Mouse (Mus musculus) hematopoietic stem cell, adult 5-6 weeks (primary cell): ENCODE measurements around the gene Bcas1. TPM values are rescaled to one million over a fixed set of nuclear protein-coding genes. Genes with fewer than 3 reads are reported as not detected.

ENCODE experiments used
- ATAC-seq, 2 experiments: fragments of 125-278 bp in 1 of 2; replicated peaks in 1 of 2; 2 replicates each; pipeline ENCODE4 v1.8.0; 2016 to 2017; ENCODE audit warnings: inconsistent platforms in 2 of 2, mild to moderate bottlenecking in 2 of 2, moderate number of reproducible peaks in 2 of 2, low read depth in 1 of 2, moderate TSS enrichment in 1 of 2; ENCODE audit not compliant: low FRiP score in 2 of 2, poor library complexity in 2 of 2, severe bottlenecking in 2 of 2, insufficient read depth in 1 of 2, low TSS enrichment in 1 of 2
- total RNA-seq: library from RNA; stranded (forward); fragments of 172-1452, 232-1000 nt; gene quantifications from 2 replicates; pipeline ENCODE4 v1.2.3, GENCODE M21; 2017

Gene Bcas1
- total RNA-seq, 1 experiment from 2014 or later = not detected

GRCm38 (mm10) chr2:170436204-170436603 lies 8.6 kb upstream of the Bcas1 start:
- peak; percentile 90 to 96 for ATAC-seq

GRCm38 (mm10) chr2:170432152-170432551 lies 4.5 kb upstream of the Bcas1 start:
- no peak for ATAC-seq

GRCm38 (mm10) chr2:170428966-170429365 lies 1.3 kb upstream of the Bcas1 start:
- ATAC-seq = no peak

GRCm38 (mm10) chr2:170424131-170424530 lies 3.5 kb downstream of the Bcas1 start:
- ATAC-seq = no peak

GRCm38 (mm10) chr2:170421924-170422323 lies 5.7 kb downstream of the Bcas1 start:
- ATAC-seq = no peak

GRCm38 (mm10) chr2:170418748-170419147 lies 8.9 kb downstream of the Bcas1 start:
- ATAC-seq = peak; percentile 47 to 65; a peak in 3 of 4 replicates

- ATAC-seq = no peak
Measured at GRCm38 (mm10) chr2:170411490-170412168, 16.0 kb downstream of the Bcas1 start.

GRCm38 (mm10) chr2:170410677-170411489 lies 16.8 kb downstream of the Bcas1 start:
- no peak for ATAC-seq

- ATAC-seq = no peak
Measured at GRCm38 (mm10) chr2:170406438-170406837, 21.2 kb downstream of the Bcas1 start.

GRCm38 (mm10) chr2:170404781-170405573 lies 22.7 kb downstream of the Bcas1 start:
- no peak for ATAC-seq

- no peak for ATAC-seq
Measured at GRCm38 (mm10) chr2:170403666-170404385, 23.8 kb downstream of the Bcas1 start.

GRCm38 (mm10) chr2:170401211-170401799 lies 26.3 kb downstream of the Bcas1 start:
- peak; percentile 85 to 87 for ATAC-seq

- peak; percentile 60 to 61; a peak in 2 of 4 replicates for ATAC-seq
Measured at GRCm38 (mm10) chr2:170400666-170401065, 27.0 kb downstream of the Bcas1 start.

GRCm38 (mm10) chr2:170391994-170392393 lies 35.7 kb downstream of the Bcas1 start:
- ATAC-seq = no peak

- peak; percentile 42 to 46; a peak in 3 of 4 replicates for ATAC-seq
Measured at GRCm38 (mm10) chr2:170388320-170388719, 39.3 kb downstream of the Bcas1 start.

GRCm38 (mm10) chr2:170385556-170385955 lies 42.1 kb downstream of the Bcas1 start:
- no peak for ATAC-seq

- no peak for ATAC-seq
Measured at GRCm38 (mm10) chr2:170384770-170385169, 42.9 kb downstream of the Bcas1 start.
